Mouse (Mus musculus): Measurements from ENCODE around the gene Defb45. TPM values are rescaled to one million over a fixed set of nuclear protein-coding genes. Genes with fewer than 3 reads are reported as not detected.

Defb45 gene
- polyA plus RNA-seq, 1 experiment from 2014 or later, result not detected

GRCm38 (mm10) chr2:152625256-152625655 lies 26.1 kb upstream of the Defb45 start:
- Histone ChIP-seq H3K9me3 (replicated peaks) (no peaks in the 10 kb centered on the region), H3K27me3 (peaks cover 54% of the 10 kb centered on the region), H3K4me2 (replicated peaks) (no peak overlapping the region), H3K4me1 (peaks cover 22% of the 10 kb centered on the region), H3K36me3 (no peaks in the 10 kb centered on the region), H3K27ac (no peak overlapping the region), H3K9ac (no peak overlapping the region), H3K4me3 (no peak overlapping the region)
- WGBS, result 4% methylated on average over 1 of the region's 1 CpGs
- ATAC-seq (ENCODE audit: low FRiP score), result peak; percentile 56; the same call in 1 of the 2 replicates

- H3K27ac ChIP-seq, result no peak overlapping the region
- H3K4me3 ChIP-seq, result no peak overlapping the region
- no peaks in the 10 kb centered on the region for H3K9me3 ChIP-seq (replicated peaks)
- no peaks in the 10 kb centered on the region for H3K36me3 ChIP-seq
- WGBS, result 90% methylated on average over 2 of the region's 2 CpGs
- ATAC-seq (ENCODE audit: low FRiP score), result no peak
- H3K4me2 ChIP-seq (replicated peaks), result no peak overlapping the region
- no peak overlapping the region for H3K9ac ChIP-seq
- peaks cover 52% of the 10 kb centered on the region for H3K27me3 ChIP-seq
- H3K4me1 ChIP-seq, result peaks cover 22% of the 10 kb centered on the region
These were observed 25.4 kb upstream of the Defb45 start for GRCm38 (mm10) chr2:152624566-152624965.

GRCm38 (mm10) chr2:152622953-152623352 lies 23.8 kb upstream of the Defb45 start, which contains the start of gene Defb25:
Gene Defb25, minus strand, starts transcription at chr2:152623053.
- Histone ChIP-seq H3K4me3 (no peak within 1 kb of the TSS), H3K4me2 (replicated peaks) (no peak within 1 kb of the TSS), H3K9ac (no peak within 1 kb of the TSS), H3K27ac (no peak within 1 kb of the TSS), H3K36me3 (no peaks in the 10 kb centered on the region), H3K27me3 (peaks cover 36% of the 10 kb centered on the region), H3K9me3 (replicated peaks) (no peaks in the 10 kb centered on the region), H3K4me1 (peaks cover 21% of the 10 kb centered on the region)
- ATAC-seq (ENCODE audit: low FRiP score), result no peak
- 73% methylated on average over 7 of the region's 7 CpGs for WGBS

- no peaks in the 10 kb centered on the region for H3K9me3 ChIP-seq (replicated peaks)
- H3K27me3 ChIP-seq, result peaks cover 28% of the 10 kb centered on the region
- no peaks in the 10 kb centered on the region for H3K36me3 ChIP-seq
- WGBS, result 82% methylated on average over 13 of the region's 13 CpGs
- H3K4me1 ChIP-seq, result peaks cover 14% of the 10 kb centered on the region
- ATAC-seq (ENCODE audit: low FRiP score), result no peak
- no peak overlapping the region for H3K27ac ChIP-seq
- no peak overlapping the region for H3K4me2 ChIP-seq (replicated peaks)
- H3K4me3 ChIP-seq, result no peak overlapping the region
- H3K9ac ChIP-seq, result no peak overlapping the region
These were observed 23.0 kb upstream of the Defb45 start for GRCm38 (mm10) chr2:152622151-152622550.

- no peak overlapping the region for H3K9ac ChIP-seq
- no peaks in the 10 kb centered on the region for H3K36me3 ChIP-seq
- H3K27ac ChIP-seq, result no peak overlapping the region
- H3K4me1 ChIP-seq, result peaks cover 5% of the 10 kb centered on the region
- H3K4me2 ChIP-seq (replicated peaks), result no peak overlapping the region
- WGBS, result 68% methylated on average over 9 of the region's 9 CpGs
- H3K9me3 ChIP-seq (replicated peaks), result no peaks in the 10 kb centered on the region
- peaks cover 12% of the 10 kb centered on the region for H3K27me3 ChIP-seq
- H3K4me3 ChIP-seq, result no peak overlapping the region
- ATAC-seq (ENCODE audit: low FRiP score), result no peak
These were observed 21.4 kb upstream of the Defb45 start for GRCm38 (mm10) chr2:152620367-152621134.

GRCm38 (mm10) chr2:152617374-152617773 lies 18.2 kb upstream of the Defb45 start:
- Histone ChIP-seq H3K4me1 (no peaks in the 10 kb centered on the region), H3K36me3 (no peaks in the 10 kb centered on the region), H3K9ac (no peak overlapping the region), H3K4me3 (no peak overlapping the region), H3K9me3 (replicated peaks) (no peaks in the 10 kb centered on the region), H3K27ac (no peak overlapping the region), H3K27me3 (no peaks in the 10 kb centered on the region), H3K4me2 (replicated peaks) (no peak overlapping the region)
- WGBS, result 58% methylated on average over 5 of the region's 5 CpGs
- ATAC-seq (ENCODE audit: low FRiP score), result no peak

- 83% methylated on average over 6 of the region's 6 CpGs for WGBS
- Histone ChIP-seq H3K9me3 (replicated peaks) (no peaks in the 10 kb centered on the region), H3K4me2 (replicated peaks) (no peak overlapping the region), H3K27me3 (no peaks in the 10 kb centered on the region), H3K36me3 (no peaks in the 10 kb centered on the region), H3K4me1 (no peaks in the 10 kb centered on the region), H3K4me3 (no peak overlapping the region), H3K27ac (no peak overlapping the region), H3K9ac (no peak overlapping the region)
- no peak for ATAC-seq (ENCODE audit: low FRiP score)
These were observed 17.3 kb upstream of the Defb45 start for GRCm38 (mm10) chr2:152616470-152616869.

GRCm38 (mm10) chr2:152615563-152615962 lies 16.4 kb upstream of the Defb45 start:
- H3K9ac ChIP-seq, result no peak overlapping the region
- no peak overlapping the region for H3K4me2 ChIP-seq (replicated peaks)
- no peaks in the 10 kb centered on the region for H3K4me1 ChIP-seq
- 0 out of 2 replicates have a peak, but pooled peaks have one; percentile 26 for ATAC-seq (ENCODE audit: low FRiP score)
- H3K27me3 ChIP-seq, result no peaks in the 10 kb centered on the region
- H3K9me3 ChIP-seq (replicated peaks), result no peaks in the 10 kb centered on the region
- H3K27ac ChIP-seq, result no peak overlapping the region
- H3K4me3 ChIP-seq, result no peak overlapping the region
- H3K36me3 ChIP-seq, result no peaks in the 10 kb centered on the region
- 9% methylated on average over 7 of the region's 7 CpGs for WGBS

GRCm38 (mm10) chr2:152612193-152612592 lies 13.0 kb upstream of the Defb45 start:
- H3K4me2 ChIP-seq (replicated peaks), result no peak overlapping the region
- no peaks in the 10 kb centered on the region for H3K36me3 ChIP-seq
- no peaks in the 10 kb centered on the region for H3K9me3 ChIP-seq (replicated peaks)
- no peak overlapping the region for H3K4me3 ChIP-seq
- 36% methylated on average over 7 of the region's 8 CpGs for WGBS
- H3K4me1 ChIP-seq, result no peaks in the 10 kb centered on the region
- no peak for ATAC-seq (ENCODE audit: low FRiP score)
- no peaks in the 10 kb centered on the region for H3K27me3 ChIP-seq
- no peak overlapping the region for H3K27ac ChIP-seq
- H3K9ac ChIP-seq, result no peak overlapping the region

GRCm38 (mm10) chr2:152608719-152609118 lies 9.5 kb upstream of the Defb45 start:
- Histone ChIP-seq H3K27ac (no peak overlapping the region), H3K4me1 (no peaks in the 10 kb centered on the region), H3K36me3 (no peaks in the 10 kb centered on the region), H3K9ac (no peak overlapping the region), H3K4me3 (no peak overlapping the region), H3K9me3 (replicated peaks) (no peaks in the 10 kb centered on the region), H3K27me3 (no peaks in the 10 kb centered on the region), H3K4me2 (replicated peaks) (no peak overlapping the region)
- WGBS, result 89% methylated on average over 1 of the region's 1 CpGs
- no peak for ATAC-seq (ENCODE audit: low FRiP score)

GRCm38 (mm10) chr2:152607746-152608145 lies 8.5 kb upstream of the Defb45 start:
- no peaks in the 10 kb centered on the region for H3K36me3 ChIP-seq
- WGBS, result 69% methylated on average over 6 of the region's 6 CpGs
- H3K4me2 ChIP-seq (replicated peaks), result no peak overlapping the region
- no peak overlapping the region for H3K9ac ChIP-seq
- no peaks in the 10 kb centered on the region for H3K9me3 ChIP-seq (replicated peaks)
- H3K27ac ChIP-seq, result no peak overlapping the region
- no peaks in the 10 kb centered on the region for H3K4me1 ChIP-seq
- no peak for ATAC-seq (ENCODE audit: low FRiP score)
- no peaks in the 10 kb centered on the region for H3K27me3 ChIP-seq
- no peak overlapping the region for H3K4me3 ChIP-seq

GRCm38 (mm10) chr2:152604057-152604456 lies 4.9 kb upstream of the Defb45 start, which contains the start of gene Defb36:
Gene Defb36, plus strand, starts transcription at chr2:152604327.
- Histone ChIP-seq H3K27me3 (no peaks in the 10 kb centered on the region), H3K4me1 (no peaks in the 10 kb centered on the region), H3K27ac (no peak within 1 kb of the TSS), H3K4me3 (no peak within 1 kb of the TSS), H3K9me3 (replicated peaks) (no peaks in the 10 kb centered on the region), H3K9ac (no peak within 1 kb of the TSS), H3K36me3 (no peaks in the 10 kb centered on the region), H3K4me2 (replicated peaks) (no peak within 1 kb of the TSS)
- WGBS, result 85% methylated on average over 15 of the region's 15 CpGs
- ATAC-seq (ENCODE audit: low FRiP score), result no peak
